Mouse (Mus musculus): ENCODE data around the gene Acmsd.

Acmsd gene

GRCm38 (mm10) chr1:127776246-127776645 lies 47.0 kb downstream of the Acmsd start:
- no peak for DNase-seq

- DNase-seq: no peak
Measured at GRCm38 (mm10) chr1:127778611-127779010, 49.4 kb downstream of the Acmsd start.

- DNase-seq: no peak
Measured at GRCm38 (mm10) chr1:127780142-127780541, 50.9 kb downstream of the Acmsd start.

GRCm38 (mm10) chr1:127780849-127781248 lies 51.6 kb downstream of the Acmsd start:
- DNase-seq: no peak

GRCm38 (mm10) chr1:127783862-127784261 lies 54.6 kb downstream of the Acmsd start:
- DNase-seq: no peak

- no peak for DNase-seq
Measured at GRCm38 (mm10) chr1:127785882-127786281, 56.7 kb downstream of the Acmsd start.

GRCm38 (mm10) chr1:127788943-127789342 lies 59.7 kb downstream of the Acmsd start:
- DNase-seq: no peak

- no peak for DNase-seq
Measured at GRCm38 (mm10) chr1:127793459-127793858, 64.2 kb downstream of the Acmsd start.

- DNase-seq: no peak
Measured at GRCm38 (mm10) chr1:127795087-127795769, 66.0 kb downstream of the Acmsd start.

- DNase-seq: no peak
Measured at GRCm38 (mm10) chr1:127796341-127796740, 67.1 kb downstream of the Acmsd start.

- no peak for DNase-seq
Measured at GRCm38 (mm10) chr1:127796752-127797151, 67.5 kb downstream of the Acmsd start.

- DNase-seq: no peak
Measured at GRCm38 (mm10) chr1:127802916-127803315, 73.7 kb downstream of the Acmsd start.

GRCm38 (mm10) chr1:127808671-127809070 lies 79.5 kb downstream of the Acmsd start:
- no peak for DNase-seq

GRCm38 (mm10) chr1:127812929-127813328 lies 83.7 kb downstream of the Acmsd start:
- no peak for DNase-seq

- no peak for DNase-seq
Measured at GRCm38 (mm10) chr1:127816381-127816780, 87.2 kb downstream of the Acmsd start.

Data from cerebellum, adult 9-11 months (tissue).